Mouse (Mus musculus) ES-E14 (cell line): ENCODE results near the gene Best3.
"Not testable (repeated sequence)": the region's sequence is repeated elsewhere in the genome, so short reads cannot be mapped to it uniquely, and the experiment has no call there.

Experiments
- CHD2 ChIP-seq: IDR thresholded peaks from 2 replicates; pipeline ENCODE4 v1.6.1; 2014; ENCODE audit warnings: mild to moderate bottlenecking, low read depth, low read length, inconsistent platforms
- HCFC1 ChIP-seq: IDR thresholded peaks from 2 replicates; pipeline ENCODE4 v1.6.1; 2012; ENCODE audit warnings: low read length, inconsistent platforms, borderline replicate concordance; ENCODE audit not compliant: insufficient read depth
- MAFK ChIP-seq: IDR thresholded peaks from 2 replicates; pipeline ENCODE4 v1.6.1; 2014; ENCODE audit warnings: mild to moderate bottlenecking, low read depth, low read length, inconsistent platforms; ENCODE audit not compliant: insufficient read depth

GRCm38 (mm10) chr10:117043497-117044166 lies 57.5 kb downstream of the Best3 start:
- not testable (repeated sequence) for TF ChIP-seq HCFC1, CHD2, MAFK
